Mouse (Mus musculus): ENCODE measurements at regions not wholly inside any gene's neighbourhood (a gene's known extent, or its start where the extent isn't known, plus 50 kb on each side); places are given as distances from the start of the nearest gene placed in this dataset.

DNA sequence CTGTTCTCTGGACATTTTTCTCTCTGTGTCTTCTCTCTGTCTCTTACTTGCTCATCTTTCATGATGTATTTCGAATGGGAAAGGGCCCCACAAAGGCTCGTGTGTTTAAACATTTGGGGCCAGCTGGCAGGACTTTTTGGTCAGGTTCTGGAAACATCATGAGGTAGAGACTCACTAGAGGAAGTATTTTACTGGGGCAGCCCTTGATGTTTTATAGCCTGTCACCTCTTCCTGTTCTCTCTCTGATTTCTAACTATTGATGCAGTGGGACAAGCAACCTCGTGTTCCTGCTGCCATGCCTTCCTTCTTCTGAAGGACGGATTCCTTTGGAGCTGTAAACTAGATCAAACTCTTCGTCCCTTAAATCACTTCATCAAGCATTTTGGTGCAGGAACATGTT is 442.1 kb downstream of the Flrt2 start:
- Histone ChIP-seq H3K27me3 (ENCODE audit: control insufficient read depth, insufficient read depth, low read length) (no peaks in the 10 kb centered on the region), H3K4me1 (ENCODE audit: control insufficient read depth, insufficient read depth) (no peaks in the 10 kb centered on the region), H3K9me3 (replicated peaks; ENCODE audit: control insufficient read depth, low read length) (no peaks in the 10 kb centered on the region), H3K4me2 (ENCODE audit: low read depth, low read length) (no peak overlapping the region), H3K4me3 (ENCODE audit: low read depth, low read length) (no peak overlapping the region), H3K9ac (replicated peaks; ENCODE audit: low read depth, low read length) (no peak overlapping the region), H3K36me3 (replicated peaks; ENCODE audit: control insufficient read depth, insufficient read depth, low read length) (no peaks in the 10 kb centered on the region), H3K27ac (ENCODE audit: low read depth) (no peak overlapping the region)
- TF ChIP-seq EP300 (IDR thresholded peaks at IDR 0.05; ENCODE audit: low read depth), result no peak
- TF ChIP-seq CTCF (IDR thresholded peaks at IDR 0.05; ENCODE audit: low read depth), result no peak
- no peak for ATAC-seq (ENCODE audit: insufficient read depth, low read depth)
- DNase-seq (ENCODE audit: low spot score), result no peak
- 53% methylated on average over 5 of the region's 5 CpGs for WGBS

DNA sequence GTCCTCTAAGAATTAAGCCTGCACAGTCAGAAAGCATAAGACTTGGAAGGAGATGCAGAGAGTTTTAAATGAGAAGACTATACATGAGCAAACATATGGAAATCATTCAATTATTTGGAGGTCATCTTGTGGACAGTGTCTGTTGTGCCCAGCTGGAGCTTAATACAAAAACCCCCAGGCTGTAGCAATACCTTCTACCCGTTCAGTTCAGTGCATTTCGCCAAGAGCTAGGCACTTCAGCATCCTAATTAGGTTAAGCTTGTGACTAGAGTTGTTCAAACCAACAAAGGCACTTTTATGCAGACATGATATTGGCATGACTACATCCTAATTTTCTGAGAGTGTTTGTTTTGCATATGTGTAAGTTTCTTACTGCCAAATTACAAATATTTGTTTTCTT is 449.7 kb downstream of the Flrt2 start:
- Histone ChIP-seq H3K4me3 (ENCODE audit: low read depth, low read length) (no peak overlapping the region), H3K27ac (ENCODE audit: low read depth) (no peak overlapping the region), H3K4me2 (ENCODE audit: low read depth, low read length) (no peak overlapping the region), H3K9me3 (replicated peaks; ENCODE audit: control insufficient read depth, low read length) (no peaks in the 10 kb centered on the region), H3K4me1 (ENCODE audit: control insufficient read depth, insufficient read depth) (no peaks in the 10 kb centered on the region), H3K27me3 (ENCODE audit: control insufficient read depth, insufficient read depth, low read length) (no peaks in the 10 kb centered on the region), H3K36me3 (replicated peaks; ENCODE audit: control insufficient read depth, insufficient read depth, low read length) (no peaks in the 10 kb centered on the region), H3K9ac (replicated peaks; ENCODE audit: low read depth, low read length) (no peak overlapping the region)
- 83% methylated on average over 2 of the region's 2 CpGs for WGBS
- DNase-seq (ENCODE audit: low spot score), result no peak
- ATAC-seq (ENCODE audit: insufficient read depth, low read depth), result no peak
- TF ChIP-seq EP300 (IDR thresholded peaks at IDR 0.05; ENCODE audit: low read depth), result no peak
- no peak for TF ChIP-seq CTCF (IDR thresholded peaks at IDR 0.05; ENCODE audit: low read depth)

GRCm38 (mm10) chr12:96154095-96154494 is 462.1 kb downstream of the Flrt2 start:
- H3K9ac ChIP-seq (replicated peaks; ENCODE audit: low read depth, low read length), result no peak overlapping the region
- H3K27me3 ChIP-seq (ENCODE audit: control insufficient read depth, insufficient read depth, low read length), result no peaks in the 10 kb centered on the region
- WGBS, result 67% methylated on average over 3 of the region's 3 CpGs
- no peaks in the 10 kb centered on the region for H3K9me3 ChIP-seq (replicated peaks; ENCODE audit: control insufficient read depth, low read length)
- no peaks in the 10 kb centered on the region for H3K4me1 ChIP-seq (ENCODE audit: control insufficient read depth, insufficient read depth)
- TF ChIP-seq EP300 (IDR thresholded peaks at IDR 0.05; ENCODE audit: low read depth) (no peak), CTCF (IDR thresholded peaks at IDR 0.05; ENCODE audit: low read depth) (no peak)
- no peaks in the 10 kb centered on the region for H3K36me3 ChIP-seq (replicated peaks; ENCODE audit: control insufficient read depth, insufficient read depth, low read length)
- ATAC-seq (ENCODE audit: insufficient read depth, low read depth) (no peak), DNase-seq (ENCODE audit: low spot score) (no peak)
- no peak overlapping the region for H3K27ac ChIP-seq (ENCODE audit: low read depth)
- H3K4me3 ChIP-seq (ENCODE audit: low read depth, low read length), result no peak overlapping the region
- H3K4me2 ChIP-seq (ENCODE audit: low read depth, low read length), result no peak overlapping the region

DNA sequence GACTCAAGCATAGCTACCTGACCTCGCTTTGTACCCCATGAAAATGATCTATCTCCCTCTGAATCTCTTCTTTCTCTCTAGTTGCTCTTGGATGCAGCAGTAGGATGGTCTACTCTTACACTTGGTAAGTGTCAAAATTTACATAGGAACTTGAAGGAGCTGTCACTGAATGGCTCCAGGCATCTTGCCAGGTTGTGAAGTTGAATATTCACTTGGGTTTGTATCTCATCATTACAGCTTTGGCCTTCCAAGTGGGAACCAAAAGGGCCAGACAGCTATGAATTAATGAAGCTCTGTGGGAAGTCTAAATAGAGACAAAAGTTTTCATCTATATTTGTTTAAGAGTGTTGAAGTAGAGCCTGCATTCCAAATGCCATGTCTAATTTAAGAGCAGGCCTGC is 475.5 kb downstream of the Flrt2 start:
- ATAC-seq (ENCODE audit: insufficient read depth, low read depth), result no peak
- Histone ChIP-seq H3K4me1 (ENCODE audit: control insufficient read depth, insufficient read depth) (peaks cover 5% of the 10 kb centered on the region), H3K9ac (replicated peaks; ENCODE audit: low read depth, low read length) (no peak overlapping the region), H3K27me3 (ENCODE audit: control insufficient read depth, insufficient read depth, low read length) (no peaks in the 10 kb centered on the region), H3K9me3 (replicated peaks; ENCODE audit: control insufficient read depth, low read length) (no peaks in the 10 kb centered on the region), H3K4me3 (ENCODE audit: low read depth, low read length) (no peak overlapping the region), H3K4me2 (ENCODE audit: low read depth, low read length) (no peak overlapping the region), H3K36me3 (replicated peaks; ENCODE audit: control insufficient read depth, insufficient read depth, low read length) (no peaks in the 10 kb centered on the region), H3K27ac (ENCODE audit: low read depth) (0 out of 2 replicates have a peak overlapping the region, but pooled peaks have one; percentile 3)
- WGBS, result 83% methylated on average over 1 of the region's 1 CpGs
- peak; percentile 11 for DNase-seq (ENCODE audit: low spot score)
- TF ChIP-seq EP300 (IDR thresholded peaks at IDR 0.05; ENCODE audit: low read depth) (no peak), CTCF (IDR thresholded peaks at IDR 0.05; ENCODE audit: low read depth) (no peak)

- Histone ChIP-seq H3K36me3 (replicated peaks; ENCODE audit: control insufficient read depth, insufficient read depth, low read length) (no peaks in the 10 kb centered on the region), H3K4me3 (ENCODE audit: low read depth, low read length) (no peak overlapping the region), H3K9me3 (replicated peaks; ENCODE audit: control insufficient read depth, low read length) (no peaks in the 10 kb centered on the region), H3K27me3 (ENCODE audit: control insufficient read depth, insufficient read depth, low read length) (no peaks in the 10 kb centered on the region), H3K4me1 (ENCODE audit: control insufficient read depth, insufficient read depth) (no peaks in the 10 kb centered on the region), H3K4me2 (ENCODE audit: low read depth, low read length) (no peak overlapping the region), H3K27ac (ENCODE audit: low read depth) (no peak overlapping the region), H3K9ac (replicated peaks; ENCODE audit: low read depth, low read length) (no peak overlapping the region)
- DNase-seq (ENCODE audit: low spot score) (no peak), ATAC-seq (ENCODE audit: insufficient read depth, low read depth) (no peak)
- TF ChIP-seq CTCF (IDR thresholded peaks at IDR 0.05; ENCODE audit: low read depth), result no peak
- no peak for TF ChIP-seq EP300 (IDR thresholded peaks at IDR 0.05; ENCODE audit: low read depth)
- 22% methylated on average over 1 of the region's 1 CpGs for WGBS
Observed at GRCm38 (mm10) chr12:96198928-96199327, 506.9 kb downstream of the Flrt2 start.

DNA sequence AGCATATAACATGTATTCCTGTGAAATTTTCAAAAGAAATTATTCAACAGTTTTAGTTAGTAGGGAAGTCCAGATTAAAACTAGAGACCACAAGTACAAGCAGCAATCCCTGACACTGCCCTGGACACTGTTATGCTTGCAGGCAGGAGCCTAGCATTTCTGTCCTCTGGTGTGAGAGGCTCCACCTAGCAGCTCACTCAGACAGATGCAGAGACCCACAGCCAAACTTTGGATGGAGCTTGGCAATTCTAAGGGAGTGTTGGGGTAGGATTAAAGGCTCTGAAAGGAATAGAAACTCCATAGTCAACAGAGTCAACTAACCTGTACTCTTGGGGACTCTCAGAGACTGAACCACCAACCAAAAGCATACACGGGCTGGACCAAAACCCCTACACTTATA is 509.8 kb downstream of the Flrt2 start:
- 94% methylated on average over 1 of the region's 1 CpGs for WGBS
- H3K36me3 ChIP-seq (replicated peaks; ENCODE audit: control insufficient read depth, insufficient read depth, low read length), result no peaks in the 10 kb centered on the region
- no peak overlapping the region for H3K9ac ChIP-seq (replicated peaks; ENCODE audit: low read depth, low read length)
- TF ChIP-seq CTCF (IDR thresholded peaks at IDR 0.05; ENCODE audit: low read depth) (no peak), EP300 (IDR thresholded peaks at IDR 0.05; ENCODE audit: low read depth) (no peak)
- H3K27me3 ChIP-seq (ENCODE audit: control insufficient read depth, insufficient read depth, low read length), result no peaks in the 10 kb centered on the region
- no peak overlapping the region for H3K27ac ChIP-seq (ENCODE audit: low read depth)
- ATAC-seq (ENCODE audit: insufficient read depth, low read depth) (no peak), DNase-seq (ENCODE audit: low spot score) (no peak)
- no peaks in the 10 kb centered on the region for H3K4me1 ChIP-seq (ENCODE audit: control insufficient read depth, insufficient read depth)
- H3K4me3 ChIP-seq (ENCODE audit: low read depth, low read length), result no peak overlapping the region
- no peaks in the 10 kb centered on the region for H3K9me3 ChIP-seq (replicated peaks; ENCODE audit: control insufficient read depth, low read length)
- H3K4me2 ChIP-seq (ENCODE audit: low read depth, low read length), result no peak overlapping the region
